Mouse (Mus musculus) stomach, postnatal 0 days (tissue): Measurements from ENCODE around the gene Fads3.

ENCODE experiments used
- CTCF ChIP-seq: IDR thresholded peaks from 2 replicates; pipeline ENCODE4 v1.5.1; 2016; ENCODE audit warnings: antibody characterized with exemption, low read depth, mild to moderate bottlenecking, moderate library complexity
- EP300 ChIP-seq: optimal IDR thresholded peaks from 2 replicates; pipeline ENCODE3; 2016; ENCODE audit warnings: antibody characterized with exemption

DNA sequence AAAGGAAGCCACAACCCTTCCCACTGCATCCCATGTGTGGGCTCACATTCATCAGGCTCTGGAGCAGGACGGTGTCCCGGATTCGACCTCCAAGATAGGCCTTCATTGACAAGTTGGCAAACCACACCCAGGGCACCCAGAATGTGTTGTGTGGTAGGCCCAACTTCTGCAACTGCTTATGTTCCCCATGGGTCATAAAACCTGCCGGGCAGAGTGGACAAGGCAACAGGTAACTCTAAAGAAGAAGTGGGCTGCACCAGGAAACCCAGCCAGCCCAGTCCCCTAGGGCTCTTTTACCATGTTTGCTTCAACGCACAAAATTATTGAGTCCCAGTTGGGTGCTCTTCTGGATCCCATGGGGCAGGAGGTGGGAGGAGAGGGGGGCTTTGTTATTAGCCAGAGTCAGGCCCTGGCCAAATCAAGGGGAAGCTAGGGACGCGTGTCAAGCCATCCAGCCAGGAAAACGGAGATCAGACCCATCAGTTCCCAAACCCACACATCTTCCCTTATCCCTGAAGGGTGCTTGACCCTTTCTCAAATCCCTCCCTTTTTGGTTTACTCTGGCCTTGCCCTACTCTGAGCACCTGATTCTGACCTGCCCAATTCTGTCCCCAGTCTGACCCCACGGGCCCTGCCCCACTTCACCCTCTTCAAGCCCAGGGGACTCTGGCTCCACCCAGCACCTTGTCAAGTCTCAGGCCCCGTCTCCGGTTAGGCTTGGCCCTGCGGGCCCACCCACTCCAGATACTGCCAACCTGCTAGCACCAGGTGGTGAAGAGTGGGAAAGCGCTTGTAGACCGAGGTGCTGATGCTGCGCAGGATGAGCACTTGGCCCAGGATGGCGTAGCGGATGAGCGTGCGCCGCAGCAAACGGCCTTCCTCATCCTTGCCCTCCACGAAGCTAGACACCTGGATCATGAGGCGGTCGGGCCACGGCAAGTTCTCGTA is 49.1 kb upstream of the Fads3 start:
- TF ChIP-seq CTCF: no peak
- no peak for TF ChIP-seq EP300
